Mouse (Mus musculus) liver, adult 10 weeks (tissue): ENCODE results near the gene Fbxo39. TPM values are rescaled to one million over a fixed set of nuclear protein-coding genes. Genes with fewer than 3 reads are reported as not detected.

ENCODE experiments used
- polyA plus RNA-seq: library from polyadenylated mRNA; stranded (reverse); fragments of 350-450 nt; fragmentation: Illumina TruSeq; extraction: RNeasy Lipid Tissue Mini Kit (QIAGEN cat#74804); gene quantifications from one replicate; pipeline ENCODE4 v1.2.3, GENCODE M21; 2014; ENCODE audit warnings: low read depth, low replicate concordance

The Fbxo39 gene
- not detected for polyA plus RNA-seq

GRCm38 (mm10) chr11:72314151-72314895 is at the start of gene Fbxo39:
Gene Fbxo39, plus strand, starts transcription at chr11:72314444.

GRCm38 (mm10) chr11:72266960-72267560 is 47.2 kb upstream of the Fbxo39 start, which contains the start of gene Slc13a5:
Gene Slc13a5, minus strand, starts transcription at chr11:72267222.

GRCm38 (mm10) chr11:72301334-72301733 is 12.9 kb upstream of the Fbxo39 start, which contains the start of gene Xaf1:
Gene Xaf1, plus strand, starts transcription at chr11:72301629.

GRCm38 (mm10) chr11:72362347-72362741 is 48.1 kb downstream of the Fbxo39 start, which contains the start of gene Tekt1:
Gene Tekt1, minus strand, starts transcription at chr11:72362442.

Other genes with a start within 250 kb of the Fbxo39 start
- not detected for gene Pitpnm3, start 178.7 kb upstream of the Fbxo39 start, polyA plus RNA-seq
- gene Gm43951, start 107.6 kb upstream of the Fbxo39 start, polyA plus RNA-seq = not detected
- 1.4 TPM for gene 4933427D14Rik, start 107.0 kb upstream of the Fbxo39 start, polyA plus RNA-seq
- gene Txndc17, start 106.9 kb upstream of the Fbxo39 start, polyA plus RNA-seq = 79.5 TPM
- gene Med31, start 98.9 kb upstream of the Fbxo39 start, polyA plus RNA-seq = 5.5 TPM
- 0.19 TPM for gene Slc13a5, start 47.2 kb upstream of the Fbxo39 start, polyA plus RNA-seq
- 20.2 TPM for gene Xaf1, start 12.8 kb upstream of the Fbxo39 start, polyA plus RNA-seq
- not detected for gene Tekt1, start 48.0 kb downstream of the Fbxo39 start, polyA plus RNA-seq
- gene Smtnl2, start 97.3 kb downstream of the Fbxo39 start, polyA plus RNA-seq = 0.32 TPM
- gene Ggt6, start 121.1 kb downstream of the Fbxo39 start, polyA plus RNA-seq = 2.4 TPM
- gene Mybbp1a, start 126.9 kb downstream of the Fbxo39 start, polyA plus RNA-seq = 14.4 TPM
- gene Spns2, start 175.5 kb downstream of the Fbxo39 start, polyA plus RNA-seq = 6.7 TPM
- not detected for gene Spns3, start 236.1 kb downstream of the Fbxo39 start, polyA plus RNA-seq